Mouse (Mus musculus) inflammation-experienced regulatory T-cells (primary cell): ENCODE results near the gene Nox3. TPM values are rescaled to one million over a fixed set of nuclear protein-coding genes. Genes with fewer than 3 reads are reported as not detected.

Experiments
- polyA plus RNA-seq, 2 experiments: library from polyadenylated mRNA; unstranded; fragments of 100-300 nt; shearing (Covaris generic); gene quantifications; one replicate each; pipeline ENCODE4 v1.2.1; 2017

Nox3 gene
- under 1 TPM in 1 of 2 experiments, not detected in 1; 0.47 TPM for polyA plus RNA-seq

DNA sequence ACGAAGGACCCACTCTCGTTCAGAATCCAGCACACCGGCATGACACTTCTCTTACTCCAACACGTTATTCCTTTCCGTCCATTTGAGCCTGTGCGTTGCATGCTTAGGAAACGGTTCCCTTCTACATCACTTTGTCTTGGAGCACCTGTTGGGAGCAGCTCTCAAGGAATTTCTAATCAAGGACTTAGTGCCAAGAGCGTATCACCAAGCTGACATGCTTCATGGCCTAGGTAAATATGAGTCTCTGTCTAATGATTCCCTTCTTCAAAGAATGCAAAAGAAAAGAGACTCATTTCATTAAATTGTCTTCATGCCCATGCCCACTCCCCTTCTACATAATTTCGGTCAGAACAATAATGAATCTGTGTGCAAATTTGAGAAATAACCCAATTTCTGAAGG, at the start of gene Nox3:
Gene Nox3, minus strand, starts transcription at position 101 of the 400 bp plus-strand sequence.

Other genes starting within 250 kb of the Nox3 start
- gene Cldn20, start 163.7 kb downstream of the Nox3 start, polyA plus RNA-seq = under 1 TPM in 1 of 2 experiments, not detected in 1; 0.58 TPM
- 10 to 100 TPM; 12.4 to 12.7 TPM for gene Tfb1m, start 138.5 kb downstream of the Nox3 start, polyA plus RNA-seq